Mouse (Mus musculus): Measurements from ENCODE around the gene Lmntd1. TPM values are rescaled to one million over a fixed set of nuclear protein-coding genes. Genes with fewer than 3 reads are reported as not detected.

The Lmntd1 gene
- total RNA-seq, 2 experiments from 2014 or later: 1.8 to 2.1 TPM

DNA sequence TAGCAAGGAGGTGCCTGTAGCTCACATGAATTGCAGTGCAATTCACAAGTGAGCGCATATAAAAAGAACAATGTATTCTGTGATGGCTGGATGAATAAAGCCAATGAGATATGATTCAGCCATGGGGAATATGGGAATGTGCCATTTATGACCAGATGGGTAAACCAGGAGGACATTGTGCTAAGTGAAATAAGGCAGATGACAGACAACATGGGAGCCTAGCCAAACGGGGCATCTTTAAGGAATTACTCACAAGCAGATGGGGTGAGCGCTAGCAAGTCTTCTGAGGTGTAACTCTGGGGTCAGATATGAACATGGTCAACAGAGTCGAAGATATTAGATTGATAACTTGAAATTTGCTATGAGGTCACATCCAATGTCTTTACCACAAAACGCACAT is 48.5 kb downstream of the Lmntd1 start:
- DNase-seq (ENCODE audit: low spot score in 2 of 2): no peak

DNA sequence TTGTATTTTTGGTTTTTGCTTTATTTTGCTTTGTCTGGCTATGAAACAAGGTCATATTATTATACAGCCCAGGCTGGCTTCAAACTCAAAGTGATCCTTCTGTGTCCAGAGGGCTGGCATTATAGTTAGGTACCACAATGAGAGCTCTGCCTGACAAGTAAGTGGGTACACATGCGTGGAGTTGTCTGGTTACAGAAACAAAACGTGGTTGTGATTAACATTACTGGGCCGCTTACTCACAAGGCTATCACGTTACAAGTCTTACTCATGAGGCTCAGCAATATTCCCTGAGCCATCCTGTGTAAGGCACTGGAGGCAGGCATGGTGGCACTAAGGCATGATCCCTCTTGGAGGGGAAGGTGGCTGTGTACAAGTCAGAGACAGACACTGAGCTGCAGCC is 49.4 kb downstream of the Lmntd1 start:
- no peak for DNase-seq (ENCODE audit: low spot score in 2 of 2)

DNA sequence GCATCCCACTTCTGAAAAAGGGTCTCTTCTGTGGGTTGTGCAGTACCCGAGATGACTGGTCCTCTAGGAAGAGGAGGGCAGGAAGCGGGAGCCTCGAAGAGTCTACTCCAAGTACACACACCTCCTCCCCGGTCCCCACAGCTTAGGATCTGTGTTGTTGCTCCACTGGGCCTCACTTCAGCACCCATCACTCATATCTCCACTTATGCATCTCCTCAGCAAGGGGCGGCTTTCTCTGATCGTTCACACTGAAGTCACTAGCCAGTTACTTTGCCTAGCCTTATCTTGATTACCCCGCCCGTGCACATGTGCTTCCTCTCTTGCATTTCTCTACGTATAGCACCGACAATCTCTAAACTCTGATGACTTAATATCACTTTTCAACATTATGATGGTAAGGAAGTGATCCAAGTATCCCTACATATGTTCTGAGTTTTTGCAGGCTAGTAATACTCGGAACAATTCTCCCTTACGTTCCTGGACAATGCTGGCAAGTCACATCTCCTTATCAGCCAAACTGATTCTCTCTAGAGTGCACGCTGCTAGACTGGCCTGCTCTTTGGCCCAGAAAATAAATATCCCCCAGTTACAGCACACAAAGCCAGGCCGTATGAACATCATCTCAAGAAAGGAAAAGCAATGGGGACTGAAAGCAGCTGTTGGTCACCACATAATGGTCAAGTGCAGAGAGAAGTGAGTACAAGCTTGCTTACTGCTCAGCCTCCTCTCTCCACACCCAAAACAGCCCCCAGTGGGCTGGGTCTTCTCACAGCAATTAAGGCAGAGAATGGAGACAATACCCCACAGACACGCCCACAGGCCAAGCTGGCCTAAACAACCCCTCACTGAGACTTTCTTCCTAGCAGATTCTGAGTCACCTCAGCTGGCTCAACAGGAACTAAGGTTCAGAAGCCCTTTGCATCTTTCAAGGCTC is 56.8 kb downstream of the Lmntd1 start:
- DNase-seq (ENCODE audit: low spot score in 2 of 2): no peak

DNA sequence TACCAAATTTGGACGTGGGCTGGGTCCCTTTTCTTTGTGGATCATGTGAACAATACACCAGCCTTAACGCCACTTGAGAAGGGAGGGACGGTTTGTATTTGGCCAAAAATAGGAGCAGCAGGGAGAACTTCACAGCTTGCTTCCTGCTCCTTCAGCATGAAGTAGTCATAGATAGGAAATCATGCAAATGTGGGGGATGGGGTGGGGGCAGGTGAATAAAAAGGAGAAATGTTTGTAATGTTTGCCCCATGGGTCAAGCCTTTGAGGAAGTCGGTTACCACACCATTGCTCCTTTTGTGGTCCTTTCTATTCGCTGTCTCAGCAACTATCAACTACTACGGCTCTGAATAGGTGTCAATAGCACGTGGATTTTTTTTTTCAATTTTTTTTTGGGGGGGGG is 60.9 kb downstream of the Lmntd1 start:
- DNase-seq (ENCODE audit: low spot score in 2 of 2): no peak

DNA sequence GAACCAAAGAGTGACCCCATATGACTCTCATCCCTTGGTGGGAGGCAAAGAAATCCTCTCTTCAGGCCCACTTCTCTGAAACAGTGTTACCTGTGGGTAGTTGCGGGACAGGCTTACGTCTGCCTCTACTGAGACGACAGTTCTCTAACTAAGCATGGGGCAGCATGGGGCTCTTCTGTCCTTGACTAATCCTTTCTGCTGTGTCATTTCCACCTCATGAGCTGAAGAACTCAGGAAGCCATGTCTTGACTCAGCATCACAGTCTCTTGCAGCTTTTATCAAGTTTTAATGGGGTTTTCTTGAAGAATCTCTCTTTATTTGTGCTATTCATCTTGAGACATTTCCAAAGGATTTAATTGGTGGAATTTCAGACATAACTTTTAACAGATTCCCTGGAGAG is 61.3 kb downstream of the Lmntd1 start:
- no peak for DNase-seq (ENCODE audit: low spot score in 2 of 2)

DNA sequence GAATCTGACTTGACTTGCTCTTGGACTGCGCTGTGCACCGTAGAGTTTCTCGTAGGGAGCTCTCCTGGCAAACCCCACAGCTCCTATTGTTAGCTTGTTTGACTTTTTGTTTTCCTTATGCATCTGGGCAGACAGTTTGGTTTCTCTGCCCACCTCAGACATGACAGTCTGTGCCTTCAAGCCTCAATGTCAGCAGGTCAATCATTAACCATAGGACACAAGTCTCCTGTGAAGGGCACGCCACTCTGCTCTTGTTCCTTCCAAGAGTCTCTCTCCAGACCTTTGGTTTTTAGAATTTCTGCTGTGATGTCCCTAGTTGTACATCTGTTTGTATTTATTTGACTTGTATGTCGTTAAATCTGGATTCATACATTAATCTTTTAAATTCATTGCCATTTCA is 63.1 kb downstream of the Lmntd1 start:
- no peak for DNase-seq (ENCODE audit: low spot score in 2 of 2)

DNA sequence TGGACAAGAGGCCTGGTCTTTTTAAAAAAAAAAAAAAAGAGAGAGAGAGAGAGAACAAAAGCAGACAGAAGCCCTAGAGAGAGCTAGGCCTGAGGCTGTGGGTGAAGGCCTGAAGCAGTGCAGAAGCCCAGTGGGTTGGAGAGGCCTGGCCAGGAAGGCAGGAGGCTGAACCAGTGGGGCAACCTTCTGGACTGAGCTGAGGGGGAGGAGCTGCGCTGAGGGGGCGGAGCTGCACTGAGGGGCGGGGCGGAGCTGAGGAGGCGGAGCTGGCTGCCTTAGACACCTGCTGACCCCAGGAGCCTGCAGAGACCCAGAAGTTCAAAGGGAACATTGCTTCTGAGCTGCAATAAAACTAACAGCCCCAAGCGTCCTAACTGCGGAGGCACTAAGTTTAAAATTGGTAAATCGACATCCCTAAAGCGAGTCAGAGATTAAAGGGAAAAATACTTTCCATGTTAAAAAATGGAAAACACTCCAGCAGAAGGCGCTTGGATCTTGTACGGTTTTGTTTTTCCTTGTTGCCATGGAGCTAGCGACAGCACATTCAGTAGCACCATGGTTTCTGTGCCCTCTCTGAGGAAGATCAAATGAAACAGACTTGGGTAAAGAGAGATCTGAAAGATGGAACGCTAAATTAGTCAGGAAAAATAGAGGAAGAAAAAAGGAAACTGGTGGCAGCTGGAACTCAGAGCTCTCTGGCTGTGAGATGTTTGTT is 68.0 kb downstream of the Lmntd1 start:
- DNase-seq (ENCODE audit: low spot score in 2 of 2): no peak

DNA sequence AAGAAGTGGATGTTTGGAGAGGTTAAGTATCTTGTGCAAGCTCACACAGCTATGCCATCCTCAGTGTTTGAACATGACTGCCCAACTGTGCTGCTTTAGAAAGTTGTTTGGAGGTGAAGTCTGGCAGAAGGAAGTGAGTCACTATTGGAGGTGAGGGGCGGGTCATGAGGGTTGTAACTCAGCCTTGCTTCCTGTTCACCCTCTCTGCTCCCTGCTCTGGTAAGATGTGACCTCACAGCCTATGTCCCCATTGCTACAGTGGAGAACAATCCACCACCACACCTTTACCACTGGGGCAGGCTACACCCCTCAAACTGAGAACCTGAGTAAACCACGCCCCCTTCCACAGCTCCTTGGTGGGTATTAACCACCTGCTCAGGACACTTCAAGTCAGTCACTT is 69.3 kb downstream of the Lmntd1 start:
- DNase-seq (ENCODE audit: low spot score in 2 of 2): no peak

DNA sequence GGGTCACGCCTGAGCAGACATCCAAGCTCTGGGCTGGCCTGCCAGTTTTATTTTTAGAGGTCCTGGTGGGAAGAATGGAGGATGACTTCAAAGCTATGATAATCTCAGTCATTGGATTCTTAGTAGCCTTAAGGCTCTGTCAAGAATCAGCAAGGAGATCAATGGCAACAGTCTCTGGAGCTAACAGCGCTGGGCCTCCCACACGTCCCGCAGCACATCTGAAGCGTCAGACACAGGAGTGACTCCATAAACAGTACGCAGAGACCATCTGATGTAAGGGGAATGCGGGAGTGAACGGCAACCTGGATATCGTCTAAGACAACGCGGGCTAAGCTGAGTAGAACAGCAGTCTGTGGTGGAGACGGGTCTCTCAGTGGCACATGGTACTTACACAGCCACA is 69.8 kb downstream of the Lmntd1 start:
- DNase-seq (ENCODE audit: low spot score in 2 of 2): no peak

DNA sequence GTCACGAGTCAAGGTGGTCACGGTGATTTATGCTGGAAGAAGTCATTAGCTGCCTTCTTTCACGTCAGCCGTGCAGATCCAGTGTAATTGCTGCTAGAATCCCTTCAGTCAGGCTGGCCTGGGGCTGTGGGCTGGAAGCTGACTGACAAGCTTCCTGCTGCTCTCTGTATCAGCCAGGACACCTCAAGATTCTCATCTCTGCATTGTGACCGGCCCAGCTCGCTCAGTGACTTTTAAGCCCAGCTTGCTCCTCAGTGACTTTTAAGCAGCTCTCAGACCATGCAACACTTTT is 74.6 kb downstream of the Lmntd1 start:
- DNase-seq (ENCODE audit: low spot score in 2 of 2): no peak

DNA sequence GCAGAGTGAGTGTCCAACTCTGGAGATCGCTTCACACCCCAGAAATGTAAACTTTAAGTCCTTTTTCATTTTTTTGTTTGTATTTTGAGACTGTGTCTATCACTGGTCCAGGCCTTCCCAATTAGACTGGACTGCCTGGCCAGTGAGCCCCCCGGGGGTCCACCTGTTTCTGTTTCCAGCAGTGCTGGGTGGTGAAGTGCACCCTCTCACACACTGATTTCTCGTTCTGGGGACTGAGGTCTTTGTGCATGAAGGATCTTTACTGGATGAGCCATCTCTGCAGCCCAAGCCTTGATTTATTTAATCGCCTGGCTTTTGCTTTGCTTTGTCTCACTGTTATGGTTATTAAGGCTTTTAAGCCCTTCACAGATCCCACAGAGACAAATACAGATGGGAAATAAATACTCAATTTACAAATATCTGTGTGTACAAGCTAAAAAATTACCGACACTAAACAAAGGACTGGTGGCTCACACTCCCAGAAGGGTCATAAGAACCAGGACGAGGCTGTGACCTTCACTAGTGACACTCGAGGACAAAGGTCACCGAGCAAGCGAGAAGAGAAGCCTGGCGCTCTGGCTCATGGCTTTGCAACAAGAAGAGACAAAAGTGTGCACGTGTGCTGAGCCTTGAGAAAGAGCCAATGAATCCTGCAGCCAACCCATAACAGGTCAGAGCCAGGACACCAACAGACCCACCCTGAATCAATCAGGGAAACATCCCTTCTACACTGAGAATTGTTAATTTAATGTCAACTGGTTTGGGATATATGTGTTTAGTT is 75.1 kb downstream of the Lmntd1 start:
- DNase-seq (ENCODE audit: low spot score in 2 of 2): no peak

DNA sequence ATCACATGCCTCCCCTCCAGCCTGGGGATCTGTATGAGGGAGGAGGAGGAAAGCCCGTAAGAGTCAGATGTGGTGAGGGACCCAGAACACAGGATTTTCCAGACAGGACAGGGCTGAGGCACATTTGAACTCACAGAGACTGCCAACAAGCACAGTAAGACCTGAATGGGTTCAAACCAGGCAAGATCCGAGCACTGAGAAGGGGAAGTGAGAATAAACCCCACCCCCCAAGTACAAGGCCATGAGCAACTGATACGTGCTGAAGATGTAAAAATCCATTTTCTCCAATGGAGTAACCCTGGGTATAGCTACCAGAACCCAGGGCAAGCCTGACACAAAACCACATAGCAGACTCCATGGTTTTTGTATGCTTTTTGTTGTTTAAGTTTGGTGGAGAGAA is 83.7 kb downstream of the Lmntd1 start:
- DNase-seq (ENCODE audit: low spot score in 2 of 2): no peak

DNA sequence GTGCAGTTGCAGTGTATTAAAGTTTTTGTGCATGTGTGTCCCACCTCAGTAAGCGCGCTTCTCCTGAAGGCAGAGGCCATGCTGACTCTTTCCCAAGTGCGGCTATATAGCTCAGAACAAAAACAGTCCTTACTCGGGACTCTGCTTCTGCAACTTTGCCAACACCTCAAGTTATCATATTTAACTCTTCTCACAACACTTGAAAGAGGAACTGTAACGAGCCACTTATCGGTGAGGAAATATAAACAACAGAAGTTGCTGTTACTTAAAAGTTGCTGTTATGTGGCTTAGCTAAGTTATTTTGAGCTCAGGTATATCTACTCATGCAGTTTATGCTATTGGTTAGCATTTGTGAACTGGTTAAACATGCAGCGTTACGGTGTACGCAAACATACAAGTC is 90.8 kb downstream of the Lmntd1 start:
- no peak for DNase-seq (ENCODE audit: low spot score in 2 of 2)

DNA sequence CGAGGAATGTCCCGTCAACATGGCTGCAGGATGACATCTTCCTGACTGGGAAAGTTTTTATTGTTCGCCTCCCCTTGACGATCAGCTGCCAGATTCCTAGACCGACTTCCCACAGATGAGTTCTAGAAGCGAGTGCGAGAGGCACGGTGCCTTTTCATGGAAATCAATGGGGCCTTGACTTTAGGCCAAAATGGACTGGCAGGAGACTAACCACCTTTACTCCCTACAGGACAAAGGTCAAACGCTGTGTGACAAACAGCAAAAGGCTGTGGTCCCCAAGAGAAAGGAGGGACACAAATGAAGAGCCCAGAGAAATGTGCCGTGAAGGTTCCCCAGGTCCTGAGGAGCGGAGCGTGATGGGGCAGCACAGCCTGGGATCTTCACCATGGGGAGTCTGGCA is 91.5 kb downstream of the Lmntd1 start:
- no peak for DNase-seq (ENCODE audit: low spot score in 2 of 2)

DNA sequence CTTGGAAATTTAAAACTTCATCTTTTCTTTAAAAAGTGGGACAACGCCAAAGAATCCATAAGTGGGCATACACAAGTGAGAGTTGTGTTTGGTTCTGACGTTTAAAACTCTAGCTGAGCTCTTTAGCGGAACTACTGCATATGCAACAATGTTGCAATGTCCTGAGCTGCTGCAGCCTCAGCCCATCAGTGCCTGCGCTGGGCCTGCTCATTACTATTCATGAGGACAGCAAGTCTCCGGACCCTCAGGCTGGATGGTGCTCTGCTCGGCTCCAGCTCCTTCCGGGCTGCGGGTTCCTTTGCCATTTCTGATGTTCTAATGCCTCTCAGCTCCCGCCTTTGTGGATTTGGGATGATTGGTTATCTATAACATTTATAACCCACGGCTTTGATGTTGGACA is 97.1 kb downstream of the Lmntd1 start:
- no peak for DNase-seq (ENCODE audit: low spot score in 2 of 2)

DNA sequence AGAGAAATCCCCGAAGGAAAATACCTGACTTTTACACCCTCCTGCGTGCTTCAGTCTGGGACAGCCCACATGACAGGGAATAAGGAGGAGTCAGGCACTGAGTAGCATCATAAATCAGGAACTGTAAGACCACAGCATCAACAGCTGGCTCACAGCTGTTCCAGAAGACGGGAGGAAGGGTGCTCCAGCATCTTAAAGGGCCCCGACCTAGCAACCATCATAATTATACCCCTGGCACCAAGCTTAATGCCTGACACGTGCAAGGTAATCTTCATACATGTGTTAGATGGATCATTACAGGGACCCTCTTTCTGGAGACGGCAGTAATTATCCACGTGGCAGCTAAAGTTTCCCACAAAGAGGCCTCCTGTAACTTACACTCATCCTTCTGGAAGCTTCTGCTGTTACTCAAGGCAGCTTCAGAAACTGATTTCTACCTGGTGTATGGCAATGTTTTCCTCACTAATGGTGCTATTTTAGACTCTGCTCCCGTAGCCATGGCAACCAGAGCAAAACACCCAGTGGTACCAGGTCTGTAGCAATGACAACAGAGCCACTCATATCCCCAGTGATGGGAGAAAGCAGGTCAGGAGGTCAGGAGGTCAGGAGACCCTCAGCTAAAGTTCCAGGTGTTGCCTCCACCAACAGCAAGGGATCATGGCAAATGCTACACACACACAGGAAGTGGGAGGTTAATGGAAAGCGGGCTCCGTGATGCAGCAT is 98.1 kb downstream of the Lmntd1 start:
- DNase-seq (ENCODE audit: low spot score in 2 of 2): no peak

DNA sequence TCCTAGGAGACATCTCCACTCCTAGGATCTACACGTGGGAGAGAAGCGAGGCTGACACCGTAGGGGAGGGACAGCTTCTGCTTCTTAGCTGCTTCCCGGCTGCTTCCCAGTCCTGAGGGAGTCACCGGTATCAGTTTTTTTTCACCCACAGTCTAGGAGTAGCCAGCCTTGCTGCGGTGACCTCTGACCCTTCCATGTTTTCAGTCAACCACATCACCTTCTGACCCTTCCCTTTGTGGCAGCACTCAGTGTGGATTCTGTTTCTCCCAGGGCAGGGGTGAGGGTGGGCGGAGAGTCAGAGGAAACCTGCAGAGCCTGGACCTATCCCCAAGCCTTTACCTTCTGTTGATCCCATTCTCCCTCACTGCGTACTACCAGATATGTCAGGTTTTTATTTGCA is 102.9 kb downstream of the Lmntd1 start:
- no peak for DNase-seq (ENCODE audit: low spot score in 2 of 2)

DNA sequence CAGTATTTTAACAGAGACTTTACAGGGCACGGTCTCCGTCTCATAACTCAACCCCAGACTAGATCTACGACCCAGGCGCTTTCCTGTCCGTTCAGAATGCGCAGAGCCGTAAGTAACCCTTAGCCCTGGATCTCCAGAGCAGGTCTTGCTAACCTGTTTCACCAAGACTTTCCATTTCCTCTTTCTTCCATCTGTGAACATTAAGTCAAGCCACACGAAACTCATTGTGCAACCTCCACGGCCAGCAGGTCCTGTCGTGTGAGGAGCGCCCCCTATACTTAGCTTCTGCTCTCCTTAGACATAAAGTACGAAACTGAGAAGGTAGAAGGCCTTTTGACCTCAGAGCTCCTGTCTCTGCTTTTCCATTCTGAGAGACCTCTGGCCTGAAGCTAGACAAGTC is 105.3 kb downstream of the Lmntd1 start:
- DNase-seq (ENCODE audit: low spot score in 2 of 2): no peak

DNA sequence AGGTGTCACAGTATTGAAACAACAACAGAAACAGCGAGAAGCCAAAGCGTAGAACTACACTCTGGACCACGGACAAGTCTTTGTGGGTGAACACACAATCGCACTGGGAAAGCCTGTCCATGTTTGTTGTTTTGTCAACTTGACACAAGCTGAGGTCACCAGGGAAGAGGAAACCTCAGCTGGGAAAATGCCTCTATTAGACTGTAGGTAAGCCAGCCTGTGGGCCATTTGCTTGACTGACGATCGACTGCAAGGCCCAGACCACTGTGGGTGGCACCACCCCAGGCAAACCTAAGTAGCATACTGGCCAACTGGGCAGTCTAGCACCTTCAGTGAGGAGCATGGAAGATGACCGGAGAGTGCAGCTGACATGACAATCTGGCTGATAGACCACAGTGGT is 112.4 kb downstream of the Lmntd1 start:
- DNase-seq (ENCODE audit: low spot score in 2 of 2): no peak

DNA sequence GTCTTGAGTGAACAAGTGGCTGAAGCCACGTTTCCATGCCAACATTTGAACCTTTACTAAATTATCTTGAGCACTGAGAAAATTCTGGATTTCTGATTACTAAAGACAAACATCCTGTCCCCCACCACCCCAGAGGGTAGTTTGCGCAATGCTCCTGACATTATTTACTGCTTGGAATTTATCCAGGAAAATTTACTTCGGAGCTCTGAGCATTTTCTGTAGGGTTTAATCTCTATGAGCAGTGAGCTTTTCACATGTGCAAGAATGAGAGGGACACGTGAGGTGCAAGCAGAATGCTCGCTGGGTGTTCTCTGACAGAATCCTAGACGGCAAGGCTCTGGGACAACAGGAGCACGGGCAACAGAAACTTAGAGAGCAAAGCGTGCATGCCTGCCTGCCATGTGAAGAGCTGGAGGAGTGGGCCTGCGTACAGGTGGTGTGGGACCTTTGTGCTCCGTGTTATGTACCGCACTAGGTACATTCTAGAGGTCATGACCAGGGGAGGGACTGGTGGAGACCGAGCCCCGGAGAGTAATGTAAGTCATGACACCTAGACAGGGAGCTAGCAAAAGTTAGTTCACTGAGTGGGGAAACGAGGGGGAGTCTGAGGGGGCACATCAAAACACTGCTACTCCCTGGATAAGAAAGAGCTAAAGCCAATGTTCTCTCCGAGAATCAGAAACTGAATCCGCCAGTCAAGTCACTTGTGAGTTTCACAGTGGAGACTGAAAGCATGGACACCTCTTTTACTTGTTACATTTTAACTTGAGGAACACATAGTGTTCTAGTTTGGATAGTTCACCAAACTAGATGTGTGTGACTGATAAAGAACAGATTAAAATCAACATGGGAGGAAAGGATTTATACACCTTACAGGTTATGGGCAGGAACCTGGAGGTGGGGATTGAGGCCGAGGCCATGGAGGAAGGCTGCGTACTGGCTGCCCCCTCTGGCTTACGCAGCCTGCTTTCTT is 114.3 kb downstream of the Lmntd1 start:
- no peak for DNase-seq (ENCODE audit: low spot score in 2 of 2)

Data from left cerebral cortex, adult 18-20 months (tissue).